Mouse (Mus musculus) embryonic facial prominence, embryonic 11.5 days (tissue): ENCODE measurements around the gene Iah1. TPM values are rescaled to one million over a fixed set of nuclear protein-coding genes. Genes with fewer than 3 reads are reported as not detected.

Experiments used
- ATAC-seq: fragments of 200-750 bp; cut with Nextera tagmentation; replicated peaks from 2 replicates; pipeline ENCODE4 v1.8.0; 2017; ENCODE audit warnings: low read depth; ENCODE audit not compliant: insufficient number of reproducible peaks, low FRiP score, low TSS enrichment
- DNase-seq: peaks from one replicate; pipeline ENCODE4 v3.0.0-alpha.2; 2015; ENCODE audit warnings: low spot score
- H3K27ac ChIP-seq: fragments of 300-500 bp; sonication (generic); replicated peaks from 2 replicates; pipeline ENCODE4 v1.5.1; 2014; ENCODE audit warnings: mild to moderate bottlenecking, low read depth, low read length, control low read depth
- H3K27me3 ChIP-seq: fragments of 300-500 bp; sonication (generic); 2 replicates; pipeline ENCODE4 v1.6.1; 2014; ENCODE audit warnings: mild to moderate bottlenecking, low read length, moderate library complexity, mixed read lengths; ENCODE audit not compliant: control insufficient read depth, insufficient read depth
- H3K36me3 ChIP-seq: fragments of 300-500 bp; sonication (generic); replicated peaks from 2 replicates; pipeline ENCODE4 v1.6.1; 2014; ENCODE audit warnings: low read depth, mild to moderate bottlenecking, low read length, moderate library complexity, mixed read lengths; ENCODE audit not compliant: control insufficient read depth, insufficient read depth
- H3K4me1 ChIP-seq: fragments of 300-500 bp; sonication (generic); 2 replicates; pipeline ENCODE4 v1.6.1; 2014; ENCODE audit warnings: low read length, mixed read lengths; ENCODE audit not compliant: control insufficient read depth, insufficient read depth
- H3K4me2 ChIP-seq: fragments of 300-500 bp; sonication (generic); 2 replicates; pipeline ENCODE4 v1.6.1; 2014; ENCODE audit warnings: low read depth, mild to moderate bottlenecking, control low read depth, low read length, moderate library complexity
- H3K4me3 ChIP-seq: fragments of 300-500 bp; sonication (generic); 2 replicates; pipeline ENCODE4 v1.5.1; 2014; ENCODE audit warnings: low read depth, low read length, control low read depth
- H3K9ac ChIP-seq: fragments of 300-500 bp; sonication (generic); replicated peaks from 2 replicates; pipeline ENCODE4 v1.6.1; 2014; ENCODE audit warnings: mild to moderate bottlenecking, control low read depth, low read length
- H3K9me3 ChIP-seq: fragments of 300-500 bp; sonication (generic); replicated peaks from 2 replicates; pipeline ENCODE4 v1.6.1; 2016; ENCODE audit warnings: mild to moderate bottlenecking, low read length, inconsistent platforms, mixed read lengths; ENCODE audit not compliant: control insufficient read depth
- WGBS: fragments of 180-500 bp; shearing (Covaris S2); extraction: QIAGEN DNeasy Blood & Tissue Kit; methylation state at CpG from one replicate; pipeline ENCODE4 v1.1.7; 2014; 5-methylcytosine and 5-hydroxymethylcytosine counted together
- polyA plus RNA-seq: library from polyadenylated mRNA; unstranded; fragments of >200 nt; fragmentation: Nextera tagmentation; extraction: Ambion mirVana; gene quantifications from 2 replicates; pipeline ENCODE4 v1.2.1, GENCODE M21; 2014

Iah1 gene
- polyA plus RNA-seq, 1 experiment from 2014 or later: 60.8 TPM

DNA sequence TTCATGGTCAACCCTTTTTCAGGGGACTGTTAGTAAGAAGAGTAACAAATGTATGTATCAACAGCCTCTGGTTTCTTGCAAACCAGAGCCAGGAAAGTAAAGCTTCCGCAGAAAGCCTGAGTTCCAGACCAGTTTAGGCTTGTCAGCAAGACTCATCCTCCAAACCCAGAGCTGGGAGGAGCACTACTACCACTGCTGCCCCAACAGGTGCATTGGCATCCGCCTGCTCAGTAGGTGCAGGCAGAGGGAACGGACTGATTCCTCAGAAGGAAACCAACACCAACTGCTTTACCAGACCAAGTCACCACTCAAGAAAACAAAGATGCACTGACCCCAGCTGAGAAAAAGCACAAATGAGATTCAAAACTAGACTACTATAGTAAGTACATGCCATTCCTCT lies 47.0 kb downstream of the Iah1 start:
- WGBS: 95% methylated on average over 3 of the region's 3 CpGs
- Histone ChIP-seq H3K4me1 (no peaks in the 10 kb centered on the region), H3K9ac (no peak overlapping the region), H3K4me3 (no peak overlapping the region), H3K27me3 (no peaks in the 10 kb centered on the region), H3K9me3 (no peaks in the 10 kb centered on the region), H3K27ac (no peak overlapping the region), H3K36me3 (no peaks in the 10 kb centered on the region), H3K4me2 (no peak overlapping the region)
- ATAC-seq (no peak), DNase-seq (no peak)

DNA sequence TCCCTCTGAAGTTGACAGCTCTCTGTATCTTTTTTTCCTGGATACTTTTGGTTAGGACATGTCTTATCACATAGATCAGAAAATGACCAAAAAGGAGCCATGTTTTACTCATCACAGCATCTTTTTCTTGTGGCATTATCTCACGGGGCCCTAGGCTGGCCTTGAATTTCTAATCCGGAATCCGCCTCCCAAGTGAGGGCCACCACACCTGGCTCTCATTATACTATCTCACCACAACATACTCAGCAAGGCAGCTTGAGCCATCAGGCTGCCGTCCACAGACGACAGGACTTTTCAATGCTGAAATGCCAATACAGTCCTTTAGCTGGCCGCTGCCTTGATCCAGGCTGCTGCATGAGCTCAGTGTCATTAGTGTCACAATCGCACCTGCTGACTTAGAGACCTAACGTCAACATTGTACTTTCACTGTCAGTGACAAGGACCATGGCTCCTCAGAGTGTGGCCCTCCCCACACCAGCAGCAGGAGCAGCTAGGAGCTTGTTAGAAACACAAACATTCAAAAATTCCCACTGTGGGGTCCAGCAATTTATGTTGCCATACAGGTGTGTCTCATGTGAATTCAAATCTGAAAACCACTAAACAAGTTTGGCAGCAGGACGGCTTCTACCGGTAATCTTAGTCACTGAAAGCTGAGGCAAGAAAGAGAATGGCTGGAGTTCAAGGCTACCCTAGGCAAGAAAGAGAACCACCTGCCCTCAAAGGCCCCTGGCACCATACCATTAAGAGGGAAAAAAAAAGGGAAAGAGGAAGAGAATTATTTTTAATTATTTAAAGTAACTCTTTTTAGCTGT lies 48.6 kb downstream of the Iah1 start:
- H3K36me3 ChIP-seq: no peaks in the 10 kb centered on the region
- 66% methylated on average over 10 of the region's 10 CpGs for WGBS
- no peak overlapping the region for H3K4me2 ChIP-seq
- DNase-seq (peak; percentile 19), ATAC-seq (no peak)
- no peak overlapping the region for H3K4me3 ChIP-seq
- no peaks in the 10 kb centered on the region for H3K27me3 ChIP-seq
- H3K4me1 ChIP-seq: no peaks in the 10 kb centered on the region
- H3K27ac ChIP-seq: no peak overlapping the region
- no peak overlapping the region for H3K9ac ChIP-seq
- no peaks in the 10 kb centered on the region for H3K9me3 ChIP-seq

DNA sequence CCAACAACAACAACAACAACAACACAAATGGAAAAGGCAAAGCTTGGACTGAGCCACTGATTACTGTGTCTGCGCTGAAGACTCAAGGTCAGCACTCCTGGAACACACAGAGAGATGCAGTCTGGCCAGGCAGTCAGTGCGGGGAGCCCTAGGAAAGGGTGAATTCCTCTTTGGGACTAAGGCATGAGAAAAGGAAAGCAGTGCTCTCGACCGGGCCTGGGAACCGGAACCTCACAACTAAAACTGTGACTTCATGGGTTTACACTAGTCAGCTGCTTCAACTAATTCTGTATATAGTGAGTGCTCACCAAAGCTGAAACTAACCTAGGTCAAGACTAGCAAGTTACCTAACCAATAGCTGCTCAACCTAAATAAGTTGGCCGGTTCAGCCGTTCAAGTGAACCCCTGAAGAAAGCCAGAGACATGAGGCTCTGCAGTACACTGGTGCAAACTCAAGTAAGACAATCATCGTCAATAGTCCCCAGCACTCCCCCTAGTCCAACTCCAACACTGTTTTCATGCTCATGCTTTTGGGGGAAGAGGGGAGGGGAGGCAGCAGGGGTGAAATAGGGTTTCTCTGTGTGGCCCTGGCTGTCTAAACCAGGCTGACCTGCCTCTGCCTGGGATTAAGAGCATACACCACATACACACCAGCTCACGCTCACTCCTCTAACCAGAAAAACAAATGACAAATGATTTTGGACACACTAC lies 52.3 kb downstream of the Iah1 start:
- DNase-seq (no peak), ATAC-seq (no peak)
- H3K27ac ChIP-seq: no peak overlapping the region
- H3K27me3 ChIP-seq: no peaks in the 10 kb centered on the region
- H3K4me3 ChIP-seq: no peak overlapping the region
- H3K4me2 ChIP-seq: no peak overlapping the region
- no peaks in the 10 kb centered on the region for H3K36me3 ChIP-seq
- 93% methylated on average over 9 of the region's 9 CpGs for whole genome bisulfite sequencing
- H3K9ac ChIP-seq: no peak overlapping the region
- H3K4me1 ChIP-seq: no peaks in the 10 kb centered on the region
- H3K9me3 ChIP-seq: no peaks in the 10 kb centered on the region

DNA sequence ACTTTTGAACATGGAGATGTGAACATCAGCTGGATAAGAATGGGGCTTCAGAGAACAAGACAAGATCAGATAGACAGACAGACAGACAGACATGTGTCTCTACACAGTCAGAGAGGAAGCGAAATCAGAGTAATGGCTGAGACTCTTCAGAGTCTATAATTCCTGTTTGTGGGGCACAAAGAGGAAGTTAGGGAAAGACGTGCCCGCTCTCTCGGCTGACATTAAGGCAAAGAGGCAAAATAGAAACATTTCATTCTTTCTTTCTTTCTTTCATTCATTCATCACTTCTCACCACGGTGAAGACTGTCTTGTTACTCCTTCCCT lies 52.9 kb downstream of the Iah1 start:
- 94% methylated on average over 5 of the region's 5 CpGs for WGBS
- DNase-seq (no peak), ATAC-seq (no peak)
- H3K9me3 ChIP-seq: no peaks in the 10 kb centered on the region
- no peak overlapping the region for H3K9ac ChIP-seq
- no peaks in the 10 kb centered on the region for H3K36me3 ChIP-seq
- H3K4me3 ChIP-seq: no peak overlapping the region
- H3K27me3 ChIP-seq: no peaks in the 10 kb centered on the region
- H3K4me2 ChIP-seq: no peak overlapping the region
- no peaks in the 10 kb centered on the region for H3K4me1 ChIP-seq
- H3K27ac ChIP-seq: no peak overlapping the region

DNA sequence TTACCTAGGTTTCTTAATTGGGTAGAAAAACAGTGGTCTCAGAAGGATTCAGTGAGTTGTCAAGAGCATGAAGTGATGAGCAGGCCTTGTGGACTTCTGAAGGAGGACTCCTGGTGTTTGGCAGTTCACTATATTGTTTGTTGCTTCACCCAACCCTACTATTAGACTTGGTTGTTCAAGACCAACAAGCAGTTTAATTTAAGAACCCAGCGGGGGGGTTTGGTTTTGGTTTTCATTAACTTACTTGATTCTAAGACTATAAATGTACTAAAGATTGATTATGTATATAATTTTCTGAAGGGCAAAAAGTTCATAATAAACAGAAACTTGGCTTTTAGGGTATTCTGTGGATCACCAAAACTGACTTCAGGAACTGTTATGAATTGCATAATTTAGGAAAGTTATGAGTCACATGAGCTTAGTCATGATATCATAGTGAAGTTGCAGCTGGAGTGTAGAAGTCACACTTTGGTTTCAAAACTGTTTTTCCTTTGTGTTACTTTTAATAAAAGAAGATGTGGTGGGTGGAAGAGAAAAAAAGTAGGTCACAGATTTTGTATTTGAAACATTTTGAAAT lies 53.9 kb downstream of the Iah1 start:
- Histone ChIP-seq H3K4me2 (no peak overlapping the region), H3K27me3 (no peaks in the 10 kb centered on the region), H3K9ac (no peak overlapping the region), H3K9me3 (no peaks in the 10 kb centered on the region), H3K36me3 (no peaks in the 10 kb centered on the region), H3K27ac (no peak overlapping the region), H3K4me1 (no peaks in the 10 kb centered on the region), H3K4me3 (no peak overlapping the region)
- no peak for ATAC-seq
- 92% methylated on average over 1 of the region's 1 CpGs for WGBS
- no peak for DNase-seq

DNA sequence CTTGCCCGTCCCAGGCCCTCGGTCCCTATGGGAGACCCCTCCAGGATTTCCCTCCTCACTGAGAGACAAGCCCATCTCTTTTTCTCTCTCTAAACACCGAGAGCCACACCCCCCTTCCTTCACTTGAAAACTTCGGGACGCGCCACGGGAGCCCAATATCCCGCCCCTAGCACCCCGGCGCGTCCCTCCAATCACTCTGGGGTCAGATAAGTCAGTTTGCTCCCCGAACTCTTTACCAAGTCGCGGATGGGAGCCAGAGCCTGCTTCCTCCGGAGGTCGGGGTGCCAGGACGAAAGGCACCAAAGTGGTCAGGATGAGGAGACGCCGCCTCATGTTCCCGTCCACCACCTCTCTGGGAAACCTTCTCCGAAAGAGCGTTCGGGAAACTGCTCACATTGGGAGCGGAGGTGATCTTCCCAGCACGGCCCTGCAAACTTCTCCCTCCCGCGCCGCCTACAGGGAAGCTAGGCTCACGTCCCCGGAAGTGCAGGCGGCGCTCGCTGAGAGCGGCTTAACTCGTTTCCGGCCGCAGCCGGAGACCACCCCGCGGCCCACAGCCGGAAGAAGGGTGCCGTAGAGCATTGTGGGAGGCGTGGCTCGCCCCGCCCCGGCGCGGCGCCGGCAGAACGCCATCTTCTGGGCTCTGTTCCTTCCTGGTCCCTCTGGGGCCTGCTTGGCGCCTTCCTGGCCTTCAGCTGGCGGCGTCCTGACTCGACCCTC lies 57.1 kb downstream of the Iah1 start, which contains the start of gene Adam17:
Gene Adam17 (minus strand): TSS at position 533 of the 720 bp plus-strand sequence.
- peak; percentile 96 for DNase-seq

More for the DNA sequence above, 57.1 kb downstream of the Iah1 start, which contains the start of gene Adam17:
- Histone ChIP-seq H3K36me3 (no peaks in the 10 kb centered on the region), H3K4me1 (no peaks in the 10 kb centered on the region), H3K27me3 (no peaks in the 10 kb centered on the region), H3K9ac (peak within 1 kb of the TSS; percentile 83), H3K4me2 (peak within 1 kb of the TSS; percentile 70), H3K4me3 (peak within 1 kb of the TSS; percentile 63), H3K9me3 (no peaks in the 10 kb centered on the region), H3K27ac (peak within 1 kb of the TSS; percentile 90)
- WGBS: under 1% methylated on average over 55 of the region's 55 CpGs
- ATAC-seq: peak; percentile 94
